Mouse (Mus musculus): ENCODE measurements around the gene Aplf. TPM values are rescaled to one million over a fixed set of nuclear protein-coding genes. Genes with fewer than 3 reads are reported as not detected.

Aplf gene
- total RNA-seq, 2 experiments from 2014 or later, result 9.1 to 10.2 TPM

DNA sequence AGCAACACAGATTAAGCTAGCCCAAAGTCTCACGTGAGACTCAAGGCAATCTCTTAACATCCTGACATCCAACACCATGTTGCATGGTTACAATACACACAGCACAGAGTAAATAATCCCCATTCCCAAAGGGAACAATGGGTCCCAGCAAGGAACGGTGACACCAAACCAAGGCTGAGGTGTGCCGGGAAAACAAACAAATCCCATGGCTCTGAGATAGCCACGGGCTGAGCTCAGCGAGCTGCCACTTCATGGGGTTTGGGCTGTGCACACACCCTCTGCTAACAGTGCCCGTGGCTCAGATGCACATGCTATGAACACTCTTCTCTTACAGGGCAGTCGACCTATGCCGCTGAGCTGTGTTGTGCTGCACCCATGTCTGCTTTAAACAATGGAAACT is 54.0 kb downstream of the Aplf start:
- intact Hi-C loops (cut with DNase I), result loop anchor here (5.0 kb wide), 1 partner anchor 44 kb away; no protein-coding TSS in a partner anchor

DNA sequence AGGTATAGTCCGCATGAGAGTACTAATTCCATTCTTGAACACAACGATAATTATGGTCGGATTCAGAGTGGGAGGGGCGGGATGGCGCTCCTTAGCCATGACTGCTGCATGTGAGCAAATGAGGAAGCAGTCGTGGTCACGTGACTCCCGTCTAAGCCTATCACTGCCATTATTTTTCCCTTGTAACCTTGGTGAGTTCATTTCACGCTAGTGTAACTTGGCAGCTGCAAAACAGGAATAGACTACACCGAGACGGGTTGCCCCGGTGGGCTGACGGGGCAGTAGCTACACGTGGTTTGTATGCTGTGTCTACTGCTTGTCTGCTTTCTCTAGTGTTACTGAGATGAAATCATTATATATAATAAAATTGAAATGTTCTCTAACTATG is 56.3 kb downstream of the Aplf start:
- intact Hi-C loops (cut with DNase I), result loop anchor here (5.0 kb wide), 1 partner anchor 47 kb away; no protein-coding TSS in a partner anchor
- no peak for DNase-seq (ENCODE audit: extremely low spot score in 1 of 2, low spot score in 2 of 2)

More for the DNA sequence above, 54.0 kb downstream of the Aplf start:
- no peak overlapping the region for H3K27ac ChIP-seq
- H3K4me3 ChIP-seq, result no peak overlapping the region
- DNase-seq (ENCODE audit: extremely low spot score in 1 of 2, low spot score in 2 of 2), result no peak
- TF ChIP-seq CTCF (IDR thresholded peaks at IDR 0.05), result no peak

GRCm38 (mm10) chr6:87614794-87615695 is 56.9 kb downstream of the Aplf start:
- no peak for DNase-seq (ENCODE audit: extremely low spot score in 1 of 2, low spot score in 2 of 2)
- peak; percentile 35 for TF ChIP-seq CTCF (IDR thresholded peaks at IDR 0.05)
- H3K27ac ChIP-seq, result no peak overlapping the region
- intact Hi-C loops (cut with DNase I), result loop anchor here (5.0 kb wide), 1 partner anchor 47 kb away; no protein-coding TSS in a partner anchor
- no peak overlapping the region for H3K4me3 ChIP-seq

More for the DNA sequence above, 56.3 kb downstream of the Aplf start:
- Histone ChIP-seq H3K4me3 (no peak overlapping the region), H3K27ac (no peak overlapping the region)
- TF ChIP-seq CTCF (IDR thresholded peaks at IDR 0.05), result no peak

DNA sequence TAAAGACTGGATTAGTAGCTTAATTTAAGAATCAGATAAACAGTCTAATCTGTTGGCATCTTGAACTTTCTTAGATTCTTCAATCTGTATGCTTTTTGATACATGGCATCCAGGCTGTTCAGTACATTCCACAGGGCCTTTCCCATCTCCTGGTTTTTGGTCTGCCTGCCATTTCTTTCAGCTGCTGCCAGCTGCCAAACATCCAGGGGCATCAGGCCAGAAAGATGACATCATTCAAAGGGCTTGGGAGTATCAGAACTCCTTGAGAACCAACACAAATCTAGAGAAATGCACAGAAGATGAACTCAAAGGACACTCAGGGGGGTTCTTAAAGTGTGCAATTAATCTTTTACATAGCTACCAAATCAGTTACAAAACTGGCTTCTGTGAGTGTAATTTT is 72.2 kb downstream of the Aplf start:
- no peak for DNase-seq (ENCODE audit: extremely low spot score in 1 of 2, low spot score in 2 of 2)
- Histone ChIP-seq H3K27ac (no peak overlapping the region), H3K4me3 (no peak overlapping the region)
- TF ChIP-seq CTCF (IDR thresholded peaks at IDR 0.05), result no peak
- intact Hi-C loops (cut with DNase I), result no loop called here

GRCm38 (mm10) chr6:87597116-87597833 is 74.7 kb downstream of the Aplf start:
- Histone ChIP-seq H3K27ac (no peak overlapping the region), H3K4me3 (no peak overlapping the region)
- no peak for TF ChIP-seq CTCF (IDR thresholded peaks at IDR 0.05)
- intact Hi-C loops (cut with DNase I), result no loop called here
- no peak for DNase-seq (ENCODE audit: extremely low spot score in 1 of 2, low spot score in 2 of 2)

- Histone ChIP-seq H3K4me3 (no peak overlapping the region), H3K27ac (no peak overlapping the region)
- no peak for TF ChIP-seq CTCF (IDR thresholded peaks at IDR 0.05)
- intact Hi-C loops (cut with DNase I), result no loop called here
- DNase-seq (ENCODE audit: extremely low spot score in 1 of 2, low spot score in 2 of 2), result no peak
Observed at GRCm38 (mm10) chr6:87594188-87594587, 77.8 kb downstream of the Aplf start.

DNA sequence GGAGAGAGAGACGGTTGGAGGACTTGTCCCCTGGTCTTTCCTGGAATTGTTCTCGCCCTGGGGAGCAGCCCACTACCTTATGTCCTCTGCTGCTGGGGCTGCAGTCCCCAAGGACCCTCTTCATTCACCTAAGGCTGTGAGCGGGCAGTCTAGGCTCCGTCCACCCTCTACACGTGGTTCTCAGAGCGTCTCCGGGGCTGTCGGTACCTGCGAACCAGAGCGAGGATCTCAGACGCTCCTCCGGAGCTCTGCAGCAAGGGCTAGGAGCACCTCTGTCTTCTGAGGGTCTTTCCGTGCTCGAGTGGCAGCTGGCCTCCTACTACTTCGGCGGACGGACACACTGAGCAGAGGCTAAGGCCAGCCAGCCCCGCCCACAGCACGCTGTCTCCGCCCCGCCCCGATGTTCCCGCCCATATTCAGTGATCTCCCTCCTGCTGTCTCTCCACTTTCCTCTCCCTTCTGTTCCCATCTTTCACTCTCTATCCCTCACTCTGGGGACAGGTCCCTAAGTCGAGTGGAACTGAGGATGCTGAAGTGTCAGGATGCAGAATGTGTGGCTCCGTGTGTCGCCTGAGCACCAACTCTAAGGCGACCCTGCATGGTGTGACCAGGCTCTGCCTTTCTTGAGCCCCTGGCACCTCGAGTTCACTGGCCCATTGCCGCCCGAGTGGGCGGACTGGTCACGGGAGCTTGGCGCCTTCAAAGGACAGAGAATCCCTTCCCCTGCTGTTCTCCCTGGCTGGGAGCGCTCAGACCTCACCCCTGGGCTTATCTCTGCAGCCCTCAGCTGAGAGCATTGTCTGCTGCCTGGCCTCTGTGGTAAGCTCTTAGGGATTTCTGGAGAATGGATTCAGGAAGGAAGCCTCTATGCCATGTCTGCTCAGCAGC is 81.4 kb downstream of the Aplf start, which contains the start of gene Prokr1:
Gene Prokr1, minus strand, starts transcription at position 350 of the 888 bp plus-strand sequence.
- no peak for TF ChIP-seq CTCF (IDR thresholded peaks at IDR 0.05)
- H3K27ac ChIP-seq, result no peak within 1 kb of the TSS
- peak within 1 kb of the TSS; percentile 54 for H3K4me3 ChIP-seq
- intact Hi-C loops (cut with DNase I), result no loop called here
- no peak for DNase-seq (ENCODE audit: extremely low spot score in 1 of 2, low spot score in 2 of 2)

DNA sequence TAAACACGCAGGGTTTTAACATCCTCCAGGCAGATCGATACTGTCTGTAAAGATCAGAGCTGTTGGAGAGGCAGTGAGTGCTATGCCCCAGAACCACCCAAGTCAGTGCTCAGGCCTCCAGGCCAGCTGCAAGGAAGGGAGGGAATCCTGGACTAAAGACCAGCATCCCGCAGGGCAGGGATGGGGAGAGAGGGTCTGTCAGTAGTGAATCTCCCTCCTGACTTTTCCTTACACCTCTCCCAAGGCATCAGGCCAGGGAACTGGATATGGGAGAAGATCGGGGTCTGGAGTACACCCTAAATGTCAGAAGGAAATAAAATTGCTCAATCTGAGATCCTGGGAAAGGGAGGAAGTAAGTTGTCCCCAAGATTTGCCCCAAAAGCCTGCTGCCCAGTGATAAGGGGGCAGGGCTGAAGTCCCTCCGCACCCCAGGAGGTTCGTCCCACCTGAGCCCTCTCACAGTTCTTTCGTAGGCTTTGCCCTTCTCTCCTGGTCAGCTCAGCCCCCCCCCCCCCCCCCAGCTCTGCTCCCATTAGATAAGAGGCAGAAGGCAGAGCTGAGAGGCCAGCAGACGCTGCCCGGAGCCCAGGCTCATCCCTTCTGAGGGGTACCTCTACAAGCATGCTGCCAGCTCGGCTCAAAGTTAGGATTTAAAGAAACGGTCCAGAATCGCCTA is 82.1 kb downstream of the Aplf start:
- Histone ChIP-seq H3K27ac (no peak overlapping the region), H3K4me3 (peak overlapping the region; percentile 54)
- no peak for TF ChIP-seq CTCF (IDR thresholded peaks at IDR 0.05)
- no peak for DNase-seq (ENCODE audit: extremely low spot score in 1 of 2, low spot score in 2 of 2)
- intact Hi-C loops (cut with DNase I), result no loop called here

- H3K4me3 ChIP-seq, result no peak overlapping the region
- no peak overlapping the region for H3K27ac ChIP-seq
- intact Hi-C loops (cut with DNase I), result no loop called here
- no peak for DNase-seq (ENCODE audit: extremely low spot score in 1 of 2, low spot score in 2 of 2)
- TF ChIP-seq CTCF (IDR thresholded peaks at IDR 0.05), result no peak
Observed at GRCm38 (mm10) chr6:87583991-87584390, 88.0 kb downstream of the Aplf start.

DNA sequence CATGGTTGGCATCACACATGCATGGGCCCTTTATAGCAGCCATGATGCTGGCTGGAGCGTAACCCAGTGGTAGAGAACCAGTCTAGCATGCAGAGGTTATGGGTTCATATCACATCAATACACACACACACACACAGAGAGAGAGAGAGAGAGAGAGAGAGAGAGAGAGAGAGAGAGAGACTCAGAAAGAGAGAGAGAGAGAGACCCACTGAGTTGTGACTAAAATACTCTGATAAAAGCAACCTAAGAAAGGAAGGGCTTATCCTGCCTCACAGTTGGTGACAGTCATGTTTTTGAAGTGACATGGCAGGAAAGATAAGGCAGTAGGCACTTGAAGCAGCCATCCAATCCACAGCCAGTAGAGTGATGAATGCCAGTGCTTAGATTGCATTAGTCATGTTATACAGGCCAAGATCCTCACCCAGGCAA is 88.8 kb downstream of the Aplf start:
- H3K27ac ChIP-seq, result no peak overlapping the region
- no peak overlapping the region for H3K4me3 ChIP-seq
- intact Hi-C loops (cut with DNase I), result no loop called here
- DNase-seq (ENCODE audit: extremely low spot score in 1 of 2, low spot score in 2 of 2), result no peak
- TF ChIP-seq CTCF (IDR thresholded peaks at IDR 0.05), result no peak

DNA sequence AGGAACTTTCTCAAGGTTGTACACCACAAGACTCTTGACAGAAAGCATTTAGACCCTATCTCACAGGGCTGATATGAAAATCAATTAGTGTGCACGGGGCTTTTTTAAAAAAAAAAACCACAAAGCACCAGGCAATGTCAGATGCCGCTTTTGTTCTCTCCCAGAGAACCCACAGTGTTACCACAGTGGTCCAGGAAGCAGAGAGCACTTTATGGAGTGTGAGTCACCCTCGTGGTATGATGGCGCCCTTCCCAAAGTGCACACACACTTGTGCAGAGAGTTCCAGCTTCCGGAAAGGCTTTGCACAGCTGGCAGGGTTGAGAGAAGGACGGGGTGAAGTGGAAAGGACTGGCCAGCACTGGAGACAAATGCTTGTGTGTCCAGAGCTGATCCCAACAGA is 89.5 kb downstream of the Aplf start:
- Histone ChIP-seq H3K4me3 (no peak overlapping the region), H3K27ac (no peak overlapping the region)
- TF ChIP-seq CTCF (IDR thresholded peaks at IDR 0.05), result no peak
- intact Hi-C loops (cut with DNase I), result no loop called here
- DNase-seq (ENCODE audit: extremely low spot score in 1 of 2, low spot score in 2 of 2), result no peak
